Mouse (Mus musculus) limb, embryonic 12.5 days (tissue): ENCODE measurements around the gene Fus. TPM values are rescaled to one million over a fixed set of nuclear protein-coding genes. Genes with fewer than 3 reads are reported as not detected.
A peak's percentile ranks its signal among the peaks of the same experiment; 100 is the strongest.

Source experiments
- ATAC-seq: fragments of 200-750 bp; cut with Nextera tagmentation; 2 replicates; pipeline ENCODE4 v1.8.0; 2017; ENCODE audit warnings: low read depth, moderate TSS enrichment; ENCODE audit not compliant: insufficient number of reproducible peaks, insufficient read depth, low FRiP score, low TSS enrichment
- H3K27ac ChIP-seq: fragments of 300-500 bp; sonication (generic); 2 replicates; pipeline ENCODE4 v1.5.1; 2016; ENCODE audit warnings: mild to moderate bottlenecking, moderate library complexity
- H3K27me3 ChIP-seq: fragments of 300-500 bp; sonication (generic); 2 replicates; pipeline ENCODE4 v1.6.1; 2016; ENCODE audit warnings: mild to moderate bottlenecking, moderate library complexity
- H3K36me3 ChIP-seq: fragments of 300-500 bp; sonication (generic); 2 replicates; pipeline ENCODE4 v1.6.1; 2016; ENCODE audit warnings: mild to moderate bottlenecking, moderate library complexity
- H3K4me1 ChIP-seq: fragments of 300-500 bp; sonication (generic); replicated peaks from 2 replicates; pipeline ENCODE4 v1.6.1; 2016
- H3K4me2 ChIP-seq: fragments of 300-500 bp; sonication (generic); 2 replicates; pipeline ENCODE4 v1.6.1; 2016; ENCODE audit warnings: mild to moderate bottlenecking, moderate library complexity
- H3K4me3 ChIP-seq: fragments of 300-500 bp; sonication (generic); replicated peaks from 2 replicates; pipeline ENCODE4 v1.5.1; 2016; ENCODE audit warnings: mild to moderate bottlenecking
- H3K9ac ChIP-seq: fragments of 300-500 bp; sonication (generic); replicated peaks from 2 replicates; pipeline ENCODE4 v1.6.1; 2016; ENCODE audit warnings: mild to moderate bottlenecking, moderate library complexity
- H3K9me3 ChIP-seq: fragments of 300-500 bp; sonication (generic); 2 replicates; pipeline ENCODE4 v1.6.1; 2016; ENCODE audit warnings: mild to moderate bottlenecking, moderate library complexity
- WGBS: fragments of 180-500 bp; shearing (Covaris S2); methylation state at CpG from one replicate; pipeline ENCODE4 v1.1.7; 2016; 5-methylcytosine and 5-hydroxymethylcytosine counted together
- polyA plus RNA-seq: library from polyadenylated mRNA; unstranded; fragments of >200 nt; fragmentation: Nextera tagmentation; extraction: Ambion mirVana; gene quantifications from 2 replicates; pipeline ENCODE4 v1.2.1, GENCODE M21; 2016

Gene Fus
- polyA plus RNA-seq, 1 experiment from 2014 or later, result 605 TPM

DNA sequence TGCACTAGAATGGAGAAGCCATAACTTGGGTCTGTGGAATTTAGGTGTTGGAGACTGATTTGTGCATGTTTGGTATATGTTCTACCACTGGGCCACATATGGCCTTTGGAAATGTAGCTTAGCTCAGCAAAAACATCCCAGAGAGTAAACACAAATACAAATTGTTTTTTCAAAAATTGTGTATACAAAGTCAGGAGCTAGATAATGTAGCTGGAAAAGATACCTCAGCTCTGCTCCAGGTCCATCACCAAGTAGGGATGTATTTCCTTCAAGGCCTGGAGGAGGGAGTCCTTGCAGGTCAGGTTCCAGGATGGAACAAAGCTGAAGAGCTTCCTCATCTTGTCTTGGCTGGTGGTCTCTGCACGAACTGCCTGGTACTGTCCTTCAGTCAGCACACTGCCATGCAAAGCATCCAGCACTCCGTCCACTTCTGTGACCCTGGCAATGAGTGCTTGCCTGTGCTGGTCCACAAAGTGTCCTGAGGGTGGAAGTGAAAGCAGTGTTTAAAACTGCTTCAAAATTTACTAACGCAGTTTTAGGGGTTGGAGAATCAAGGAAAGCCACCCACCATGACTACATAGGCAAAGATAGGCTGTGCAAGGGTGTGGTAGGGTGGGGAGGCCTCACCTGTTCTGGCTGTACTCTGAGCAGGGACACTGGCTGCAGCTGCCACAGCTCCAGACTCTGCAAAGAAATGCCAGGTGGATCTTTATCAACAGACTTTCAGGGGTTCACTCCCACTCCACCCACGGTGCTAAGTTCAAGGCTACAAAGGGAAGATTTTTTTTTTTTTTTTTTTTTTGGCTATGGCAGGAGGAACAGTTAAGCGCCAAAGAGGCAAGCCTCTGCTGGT, 25.5 kb downstream of the Fus start:
- Histone ChIP-seq H3K9ac (peak overlapping the region; percentile 44; the same call in 1 of the 2 replicates), H3K36me3 (peaks cover 38% of the 10 kb centered on the region), H3K27ac (peak overlapping the region; percentile 67; the same call in 1 of the 2 replicates), H3K4me1 (peaks cover 5% of the 10 kb centered on the region; the same call in 1 of the 2 replicates), H3K27me3 (no peaks in the 10 kb centered on the region), H3K4me3 (no peak overlapping the region), H3K9me3 (no peaks in the 10 kb centered on the region), H3K4me2 (peak overlapping the region; percentile 55)
- no peak for ATAC-seq
- 47% methylated on average over 5 of the region's 5 CpGs for WGBS

DNA sequence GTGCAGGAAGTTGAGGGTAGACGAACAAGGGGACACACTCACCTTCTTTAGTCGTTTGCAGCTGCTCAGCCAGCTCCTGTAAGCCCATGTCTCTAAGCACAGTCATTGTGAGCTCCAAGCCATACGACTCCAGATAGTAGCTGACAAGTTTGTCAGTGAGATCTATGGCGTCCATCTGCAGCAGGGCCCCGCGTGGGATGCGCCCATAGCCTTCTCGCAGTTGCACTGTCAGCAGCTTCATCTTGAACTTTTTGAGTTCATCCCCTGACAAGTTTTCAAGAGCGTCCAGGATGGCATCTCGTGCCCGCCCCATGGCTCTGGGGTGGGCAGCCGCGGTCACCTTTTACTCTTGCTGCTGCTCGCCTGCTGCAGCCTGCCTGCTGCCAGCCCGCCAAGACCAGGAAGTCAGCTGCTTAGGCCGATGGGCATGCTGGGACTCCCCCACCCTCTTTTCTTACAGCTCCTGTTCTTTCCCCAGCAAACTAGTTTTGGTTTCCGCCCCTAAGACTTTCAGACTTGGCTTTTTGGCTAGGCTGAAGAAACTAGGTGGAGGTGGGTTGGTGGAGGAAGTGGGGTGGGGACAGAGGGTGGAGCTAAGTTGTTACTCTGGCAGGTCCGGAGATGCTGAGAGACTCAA, 26.2 kb downstream of the Fus start, which contains the start of gene Pycard:
TSS of gene Pycard (minus strand) at position 527 of the 637 bp plus-strand sequence.
- Histone ChIP-seq H3K4me2 (peak within 1 kb of the TSS; percentile 55), H3K9me3 (no peaks in the 10 kb centered on the region), H3K9ac (peak within 1 kb of the TSS; percentile 44; the same call in 1 of the 2 replicates), H3K27ac (peak within 1 kb of the TSS; percentile 67), H3K36me3 (peaks cover 31% of the 10 kb centered on the region), H3K4me1 (peaks cover 5% of the 10 kb centered on the region; the same call in 1 of the 2 replicates), H3K4me3 (peak within 1 kb of the TSS; percentile 28), H3K27me3 (no peaks in the 10 kb centered on the region)
- WGBS, result 17% methylated on average over 18 of the region's 18 CpGs
- no peak for ATAC-seq

DNA sequence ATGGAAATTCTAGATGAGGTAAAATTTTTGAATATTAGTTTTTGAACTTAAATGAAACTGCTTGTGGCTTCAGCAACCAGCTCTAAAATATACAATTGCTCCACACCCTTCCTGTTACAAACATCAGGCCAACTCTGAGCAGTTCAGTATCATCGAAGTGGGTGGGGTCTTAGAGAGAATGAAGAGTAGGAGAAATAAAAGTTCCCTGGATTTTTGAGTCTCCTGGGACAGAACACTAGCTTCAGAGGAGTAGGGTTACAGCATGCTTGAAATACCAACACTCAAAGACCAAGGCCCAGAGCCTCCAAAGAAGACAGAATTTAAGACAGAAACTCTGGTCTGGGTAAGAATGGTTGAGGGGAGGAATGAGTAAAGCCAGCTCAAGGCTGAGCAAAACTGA, 32.2 kb downstream of the Fus start:
- ATAC-seq, result no peak
- H3K4me1 ChIP-seq, result peaks cover 7% of the 10 kb centered on the region
- 79% methylated on average over 1 of the region's 1 CpGs for WGBS

GRCm38 (mm10) chr7:128000068-128000950, 33.1 kb downstream of the Fus start:
- Histone ChIP-seq H3K9me3 (no peaks in the 10 kb centered on the region), H3K4me1 (peaks cover 16% of the 10 kb centered on the region), H3K9ac (no peak overlapping the region), H3K4me2 (no peak overlapping the region), H3K27ac (no peak overlapping the region), H3K27me3 (peaks cover 8% of the 10 kb centered on the region; the same call in 1 of the 2 replicates), H3K4me3 (no peak overlapping the region), H3K36me3 (no peaks in the 10 kb centered on the region)
- ATAC-seq, result no peak
- WGBS, result 77% methylated on average over 1 of the region's 1 CpGs

More for the DNA sequence above, 32.2 kb downstream of the Fus start:
- H3K27me3 ChIP-seq, result peaks cover 4% of the 10 kb centered on the region; the same call in 1 of the 2 replicates
- H3K36me3 ChIP-seq, result no peaks in the 10 kb centered on the region
- H3K4me3 ChIP-seq, result no peak overlapping the region
- no peak overlapping the region for H3K4me2 ChIP-seq
- H3K9me3 ChIP-seq, result no peaks in the 10 kb centered on the region
- H3K27ac ChIP-seq, result no peak overlapping the region
- no peak overlapping the region for H3K9ac ChIP-seq

DNA sequence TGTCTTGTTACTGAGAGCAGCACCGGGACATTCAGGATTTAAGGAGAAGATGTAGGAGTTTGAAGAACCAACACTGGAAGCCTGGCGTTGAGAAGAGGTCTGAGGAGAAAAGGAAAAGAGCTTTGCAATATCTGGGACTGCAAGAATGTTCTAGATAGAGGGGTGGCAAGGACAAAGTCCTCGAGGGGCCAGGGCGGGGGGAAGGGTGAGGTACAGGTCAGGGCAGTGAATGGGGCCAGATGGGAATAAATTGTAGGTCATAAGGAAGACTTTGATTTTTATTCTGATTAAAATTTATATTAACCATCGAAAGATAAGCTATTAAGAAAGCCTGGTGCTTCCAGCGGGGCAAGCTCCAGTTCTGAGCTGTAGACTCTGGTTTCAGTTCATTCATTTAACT, 35.8 kb downstream of the Fus start:
- no peak overlapping the region for H3K27ac ChIP-seq
- no peaks in the 10 kb centered on the region for H3K36me3 ChIP-seq
- no peaks in the 10 kb centered on the region for H3K9me3 ChIP-seq
- H3K4me2 ChIP-seq, result no peak overlapping the region
- WGBS, result 90% methylated on average over 6 of the region's 6 CpGs
- H3K4me3 ChIP-seq, result no peak overlapping the region
- H3K4me1 ChIP-seq, result peaks cover 16% of the 10 kb centered on the region
- peaks cover 11% of the 10 kb centered on the region; the same call in 1 of the 2 replicates for H3K27me3 ChIP-seq
- no peak for ATAC-seq
- no peak overlapping the region for H3K9ac ChIP-seq

- peak within 1 kb of the TSS; percentile 57 for H3K4me2 ChIP-seq
- H3K9ac ChIP-seq, result no peak within 1 kb of the TSS; the same call in 1 of the 2 replicates
Observed at GRCm38 (mm10) chr7:128003688-128004087, 36.4 kb downstream of the Fus start, which contains the start of gene Trim72. Trim72 (plus strand) TSS chr7:128003949.

DNA sequence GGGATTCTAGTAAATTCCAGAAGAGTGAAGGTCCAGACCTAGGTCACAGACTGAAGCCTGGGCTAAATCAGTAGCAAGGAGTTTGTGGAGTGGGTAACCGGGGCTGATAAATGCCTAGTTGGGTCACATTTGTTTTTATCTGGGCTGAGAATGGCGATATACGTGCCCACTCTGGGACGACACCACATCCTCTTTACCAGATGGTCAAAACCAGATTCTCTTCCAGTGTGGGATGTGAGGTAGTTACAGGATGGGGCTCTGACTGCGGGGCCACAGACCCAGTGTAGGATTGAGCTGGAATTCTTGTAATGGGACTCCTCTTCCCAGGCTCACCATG, 36.9 kb downstream of the Fus start:
- Histone ChIP-seq H3K27me3 (peaks cover 17% of the 10 kb centered on the region), H3K4me1 (peaks cover 16% of the 10 kb centered on the region), H3K4me3 (peak overlapping the region; percentile 26; the same call in 1 of the 2 replicates), H3K9me3 (no peaks in the 10 kb centered on the region), H3K9ac (no peak overlapping the region; the same call in 1 of the 2 replicates), H3K4me2 (peak overlapping the region; percentile 57), H3K27ac (peak overlapping the region; percentile 59; the same call in 1 of the 2 replicates), H3K36me3 (no peaks in the 10 kb centered on the region)
- ATAC-seq, result peak; percentile 5
- WGBS, result 70% methylated on average over 5 of the region's 5 CpGs

More at GRCm38 (mm10) chr7:128003688-128004087, 36.4 kb downstream of the Fus start, which contains the start of gene Trim72:
- WGBS, result 88% methylated on average over 2 of the region's 2 CpGs
- H3K27ac ChIP-seq, result peak within 1 kb of the TSS; percentile 59
- no peaks in the 10 kb centered on the region for H3K9me3 ChIP-seq
- H3K4me3 ChIP-seq, result peak within 1 kb of the TSS; percentile 26
- H3K27me3 ChIP-seq, result peaks cover 15% of the 10 kb centered on the region
- ATAC-seq, result no peak
- peaks cover 16% of the 10 kb centered on the region for H3K4me1 ChIP-seq
- H3K36me3 ChIP-seq, result no peaks in the 10 kb centered on the region

DNA sequence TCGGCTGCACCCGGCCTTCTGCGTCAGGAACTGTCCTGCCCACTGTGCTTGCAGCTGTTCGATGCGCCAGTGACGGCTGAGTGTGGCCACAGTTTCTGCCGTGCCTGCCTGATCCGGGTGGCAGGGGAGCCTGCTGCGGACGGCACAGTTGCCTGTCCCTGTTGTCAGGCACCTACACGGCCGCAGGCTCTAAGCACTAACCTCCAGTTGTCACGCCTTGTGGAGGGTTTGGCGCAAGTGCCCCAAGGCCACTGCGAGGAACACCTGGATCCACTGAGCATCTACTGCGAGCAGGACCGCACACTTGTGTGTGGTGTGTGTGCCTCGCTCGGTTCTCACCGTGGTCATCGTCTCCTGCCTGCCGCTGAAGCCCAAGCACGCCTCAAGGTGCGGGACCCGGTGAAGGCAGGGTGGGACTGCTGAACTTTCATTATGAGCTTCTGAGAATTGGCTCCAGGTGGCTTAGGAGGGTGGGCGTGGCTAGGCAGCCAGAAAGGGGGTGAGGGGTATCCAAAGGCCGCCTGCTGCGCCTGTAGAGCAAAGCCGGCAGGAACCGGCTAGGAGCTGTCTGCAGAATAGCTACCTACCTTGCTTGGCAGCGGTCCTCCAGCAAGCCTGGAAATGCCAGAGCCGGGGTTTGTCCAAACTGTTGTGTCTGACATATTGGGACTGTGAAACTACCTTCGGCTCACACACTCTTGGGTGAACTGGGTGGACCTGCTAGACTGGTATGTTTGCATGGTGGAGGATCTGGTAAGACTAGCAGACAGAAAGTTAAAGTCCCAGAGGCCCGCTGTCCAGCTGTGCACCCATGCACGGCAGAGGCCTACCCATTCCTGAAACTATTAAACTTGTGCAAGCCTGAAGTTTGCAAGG, 37.5 kb downstream of the Fus start:
- Histone ChIP-seq H3K27ac (peak overlapping the region; percentile 59), H3K4me1 (peaks cover 16% of the 10 kb centered on the region), H3K27me3 (peaks cover 22% of the 10 kb centered on the region), H3K9ac (no peak overlapping the region; the same call in 1 of the 2 replicates), H3K4me2 (peak overlapping the region; percentile 57), H3K4me3 (peak overlapping the region; percentile 26), H3K36me3 (no peaks in the 10 kb centered on the region), H3K9me3 (no peaks in the 10 kb centered on the region)
- peak; percentile 66 for ATAC-seq
- WGBS, result 16% methylated on average over 35 of the region's 35 CpGs

- ATAC-seq, result no peak
- H3K9me3 ChIP-seq, result no peaks in the 10 kb centered on the region
- H3K4me2 ChIP-seq, result no peak overlapping the region
- peaks cover 16% of the 10 kb centered on the region for H3K4me1 ChIP-seq
- H3K4me3 ChIP-seq, result no peak overlapping the region
- peaks cover 30% of the 10 kb centered on the region for H3K27me3 ChIP-seq
- H3K9ac ChIP-seq, result no peak overlapping the region
- 78% methylated on average over 7 of the region's 7 CpGs for WGBS
- H3K27ac ChIP-seq, result no peak overlapping the region
- H3K36me3 ChIP-seq, result no peaks in the 10 kb centered on the region
Observed at GRCm38 (mm10) chr7:128006193-128006592, 38.9 kb downstream of the Fus start.
